Mouse (Mus musculus) forebrain, postnatal 0 days (tissue): ENCODE measurements at regions not wholly inside any gene's neighbourhood (a gene's known extent, or its start where the extent isn't known, plus 50 kb on each side); places are given as distances from the start of the nearest gene placed in this dataset.

Experiments
- ATAC-seq: fragments of 200-750 bp; cut with Nextera tagmentation; 2 replicates; pipeline ENCODE4 v1.8.0; 2017; ENCODE audit warnings: mild to moderate bottlenecking, moderate library complexity
- DNase-seq: peaks from one replicate; pipeline ENCODE4 v3.0.0-alpha.2; 2015
- H3K27ac ChIP-seq: fragments of 300-500 bp; sonication (generic); 2 replicates; pipeline ENCODE4 v1.5.1; 2014; ENCODE audit warnings: low read depth, mild to moderate bottlenecking, antibody characterized with exemption, low read length, moderate library complexity, mixed read lengths
- H3K27me3 ChIP-seq: fragments of 300-500 bp; sonication (generic); 2 replicates; pipeline ENCODE4 v1.6.1; 2014; ENCODE audit warnings: mild to moderate bottlenecking, low read length, mixed read lengths; ENCODE audit not compliant: insufficient read depth
- H3K36me3 ChIP-seq: fragments of 300-500 bp; sonication (generic); 2 replicates; pipeline ENCODE4 v1.6.1; 2014; ENCODE audit warnings: mild to moderate bottlenecking, moderate library complexity; ENCODE audit not compliant: insufficient read depth
- H3K4me1 ChIP-seq: fragments of 300-500 bp; sonication (generic); 2 replicates; pipeline ENCODE4 v1.6.1; 2014; ENCODE audit warnings: antibody characterized with exemption; ENCODE audit not compliant: insufficient read depth
- H3K4me2 ChIP-seq: fragments of 300-500 bp; sonication (generic); 2 replicates; pipeline ENCODE4 v1.6.1; 2014; ENCODE audit warnings: low read depth, mild to moderate bottlenecking, moderate library complexity
- H3K4me3 ChIP-seq: fragments of 300-500 bp; sonication (generic); 2 replicates; pipeline ENCODE4 v1.5.1; 2014; ENCODE audit warnings: low read depth, low read length, mixed read lengths
- H3K9ac ChIP-seq: fragments of 300-500 bp; sonication (generic); 2 replicates; pipeline ENCODE4 v1.6.1; 2014; ENCODE audit warnings: mild to moderate bottlenecking
- H3K9me3 ChIP-seq: fragments of 300-500 bp; sonication (generic); 2 replicates; pipeline ENCODE4 v1.6.1; 2016; ENCODE audit warnings: low read length
- CTCF ChIP-seq: sonication (generic); IDR thresholded peaks from 2 replicates; pipeline ENCODE4 v1.5.1; 2016; ENCODE audit warnings: antibody characterized with exemption, control low read depth, low read depth
- WGBS: fragments of 180-500 bp; shearing (Covaris S2); extraction: QIAGEN DNeasy Blood & Tissue Kit; methylation state at CpG from one replicate; pipeline ENCODE4 v1.1.7; 2014; 5-methylcytosine and 5-hydroxymethylcytosine counted together

- no peak overlapping the region for H3K27ac ChIP-seq
- TF ChIP-seq CTCF = no peak
- WGBS = 57% methylated on average over 3 of the region's 3 CpGs
- H3K4me1 ChIP-seq = no peaks in the 10 kb centered on the region
- H3K27me3 ChIP-seq = no peaks in the 10 kb centered on the region
- H3K4me3 ChIP-seq = no peak overlapping the region
- no peak overlapping the region for H3K9ac ChIP-seq
- DNase-seq (no peak), ATAC-seq (no peak)
- H3K36me3 ChIP-seq = no peaks in the 10 kb centered on the region
- no peak overlapping the region for H3K4me2 ChIP-seq
- no peaks in the 10 kb centered on the region for H3K9me3 ChIP-seq
Measured at GRCm38 (mm10) chr10:106113083-106113482, 271.9 kb upstream of the Mettl25 start.

DNA sequence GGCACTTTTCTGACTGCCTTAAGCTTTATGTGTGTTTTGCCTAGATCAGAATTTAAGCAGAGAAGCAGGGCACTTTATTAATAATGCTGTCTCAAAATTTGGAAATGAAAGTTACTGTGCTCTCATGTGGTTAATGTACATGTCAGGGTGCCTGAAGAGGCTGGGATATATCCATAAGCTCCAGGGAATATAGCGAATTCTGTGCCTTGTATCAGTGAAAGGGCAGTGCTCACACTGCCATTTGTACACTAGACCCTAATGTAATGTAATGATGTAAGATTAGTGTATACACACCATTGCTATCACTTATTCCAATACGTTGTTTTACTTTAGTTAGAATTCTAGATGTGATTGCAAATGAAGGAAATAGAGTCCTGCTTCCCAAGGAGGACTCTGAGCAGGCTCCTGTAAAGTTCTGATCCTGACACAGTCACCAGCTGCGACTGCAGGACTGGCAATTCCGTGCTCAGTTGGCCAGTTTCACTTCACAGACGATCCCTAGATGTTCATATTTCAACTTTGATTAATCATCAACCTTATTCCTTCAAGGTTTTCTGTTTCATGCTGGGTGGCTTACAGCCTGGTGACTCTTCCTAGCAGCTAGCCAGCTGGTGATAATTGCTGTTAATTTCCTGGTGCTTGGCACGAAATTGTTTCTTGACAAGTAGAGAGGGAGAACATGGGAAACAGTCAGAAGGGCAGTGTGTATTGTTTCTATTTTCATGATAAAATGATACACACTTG lies 273.7 kb upstream of the Mettl25 start:
- no peaks in the 10 kb centered on the region for H3K27me3 ChIP-seq
- H3K27ac ChIP-seq = no peak overlapping the region
- no peak overlapping the region for H3K4me2 ChIP-seq
- WGBS = 41% methylated on average over 6 of the region's 6 CpGs
- H3K9me3 ChIP-seq = no peaks in the 10 kb centered on the region
- H3K4me1 ChIP-seq = no peaks in the 10 kb centered on the region
- no peaks in the 10 kb centered on the region for H3K36me3 ChIP-seq
- ATAC-seq = peak; percentile 14; the same call in 1 of the 2 replicates
- TF ChIP-seq CTCF = no peak
- no peak overlapping the region for H3K4me3 ChIP-seq
- H3K9ac ChIP-seq = no peak overlapping the region
- no peak for DNase-seq

GRCm38 (mm10) chr10:106121826-106122225 lies 280.6 kb upstream of the Mettl25 start:
- H3K27ac ChIP-seq = no peak overlapping the region
- no peaks in the 10 kb centered on the region for H3K27me3 ChIP-seq
- no peak overlapping the region for H3K9ac ChIP-seq
- no peaks in the 10 kb centered on the region for H3K9me3 ChIP-seq
- DNase-seq (no peak), ATAC-seq (no peak)
- no peaks in the 10 kb centered on the region for H3K36me3 ChIP-seq
- no peak for TF ChIP-seq CTCF
- no peaks in the 10 kb centered on the region for H3K4me1 ChIP-seq
- WGBS = 47% methylated on average over 2 of the region's 2 CpGs
- H3K4me3 ChIP-seq = no peak overlapping the region
- H3K4me2 ChIP-seq = no peak overlapping the region

DNA sequence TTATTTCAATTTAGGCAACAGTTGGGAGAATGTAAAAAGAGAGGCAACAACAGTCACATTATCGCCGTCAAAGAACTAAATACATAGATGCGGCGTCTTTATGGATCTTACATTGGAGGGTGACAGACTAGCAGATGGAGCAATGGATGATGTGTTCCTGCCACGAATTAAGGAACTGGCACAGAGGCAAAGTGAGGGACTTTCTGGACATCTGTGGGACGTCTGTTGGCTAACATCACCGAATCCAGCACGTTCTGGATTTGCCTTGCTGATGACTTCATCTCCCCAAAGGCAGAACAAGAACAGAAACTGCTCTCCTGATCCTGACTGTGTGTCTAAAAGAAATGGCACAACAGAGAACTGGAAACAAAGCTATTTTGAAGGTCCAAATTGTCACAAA lies 281.8 kb upstream of the Mettl25 start:
- ATAC-seq (peak; percentile 93), DNase-seq (peak; percentile 78)

DNA sequence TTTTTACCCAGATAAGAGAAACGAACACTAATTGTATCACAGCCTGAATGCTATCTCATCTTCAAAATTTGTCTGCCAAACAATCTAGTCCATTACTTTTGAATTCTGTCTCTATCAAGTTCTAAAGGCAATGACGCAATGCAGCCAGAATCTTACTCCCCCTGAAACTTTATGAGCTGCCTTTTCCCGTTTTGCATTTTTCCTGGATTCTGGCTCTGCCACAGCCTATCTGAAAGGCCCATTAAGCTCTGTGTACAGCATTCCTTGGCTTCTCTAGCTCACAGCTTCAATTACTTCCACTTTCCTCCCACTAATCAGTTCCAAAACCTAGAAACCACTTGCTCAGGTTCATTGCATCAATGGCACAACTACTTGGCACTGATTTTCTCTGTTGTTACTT lies 298.0 kb upstream of the Ppfia2 start:
- DNase-seq = no peak
- Histone ChIP-seq H3K4me2 (no peak overlapping the region), H3K4me3 (no peak overlapping the region), H3K9me3 (no peaks in the 10 kb centered on the region), H3K27me3 (no peaks in the 10 kb centered on the region), H3K36me3 (no peaks in the 10 kb centered on the region), H3K27ac (no peak overlapping the region), H3K9ac (no peak overlapping the region), H3K4me1 (no peaks in the 10 kb centered on the region)
- TF ChIP-seq CTCF = no peak
- WGBS = 64% methylated on average over 3 of the region's 3 CpGs
- ATAC-seq = no peak

More for the DNA sequence above, 281.8 kb upstream of the Mettl25 start:
- 0 out of 2 replicates have a peak overlapping the region, but pooled peaks have one; percentile 29 for H3K27ac ChIP-seq
- H3K27me3 ChIP-seq = no peaks in the 10 kb centered on the region
- no peak overlapping the region for H3K4me3 ChIP-seq
- 49% methylated on average over 8 of the region's 8 CpGs for WGBS
- no peaks in the 10 kb centered on the region for H3K4me1 ChIP-seq
- no peak for TF ChIP-seq CTCF
- no peaks in the 10 kb centered on the region for H3K9me3 ChIP-seq
- no peaks in the 10 kb centered on the region for H3K36me3 ChIP-seq
- no peak overlapping the region for H3K4me2 ChIP-seq
- no peak overlapping the region for H3K9ac ChIP-seq

GRCm38 (mm10) chr10:106174433-106174832 lies 295.7 kb upstream of the Ppfia2 start:
- WGBS = 46% methylated on average over 1 of the region's 1 CpGs
- ATAC-seq = no peak

DNA sequence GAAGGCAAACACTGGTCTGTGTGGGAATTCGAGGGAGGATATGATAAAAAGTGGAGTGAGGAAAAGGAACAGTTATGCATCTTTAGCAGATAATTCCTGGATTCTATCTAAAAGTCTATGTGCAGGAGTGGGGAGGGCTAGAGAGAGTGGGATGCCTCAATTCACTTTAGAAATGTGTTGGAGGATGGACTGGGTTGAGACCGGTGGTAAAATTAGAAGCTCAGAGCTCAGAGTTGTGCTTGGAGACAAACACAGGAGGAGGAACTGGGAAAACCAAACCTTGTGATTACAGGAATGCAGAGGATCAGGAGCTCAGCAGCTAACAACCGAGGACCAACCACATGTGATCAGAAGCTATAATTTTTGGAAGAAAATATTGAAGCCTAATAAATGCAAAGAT lies 290.5 kb upstream of the Ppfia2 start:
- no peak overlapping the region for H3K27ac ChIP-seq
- no peak for ATAC-seq
- H3K4me1 ChIP-seq = no peaks in the 10 kb centered on the region
- no peak overlapping the region for H3K4me2 ChIP-seq
- H3K9ac ChIP-seq = no peak overlapping the region
- H3K4me3 ChIP-seq = no peak overlapping the region
- TF ChIP-seq CTCF = no peak
- no peaks in the 10 kb centered on the region for H3K36me3 ChIP-seq
- DNase-seq = no peak
- no peaks in the 10 kb centered on the region for H3K27me3 ChIP-seq
- H3K9me3 ChIP-seq = no peaks in the 10 kb centered on the region
- WGBS = 90% methylated on average over 3 of the region's 3 CpGs

More at GRCm38 (mm10) chr10:106174433-106174832, 295.7 kb upstream of the Ppfia2 start:
- Histone ChIP-seq H3K4me3 (no peak overlapping the region), H3K9ac (no peak overlapping the region), H3K27me3 (no peaks in the 10 kb centered on the region), H3K27ac (no peak overlapping the region), H3K4me2 (no peak overlapping the region), H3K4me1 (no peaks in the 10 kb centered on the region), H3K9me3 (no peaks in the 10 kb centered on the region), H3K36me3 (no peaks in the 10 kb centered on the region)
- DNase-seq = no peak
- TF ChIP-seq CTCF = no peak
